Comparison of ENCODE assay signal across 8 mouse cellular contexts in the genomic region with DNA sequence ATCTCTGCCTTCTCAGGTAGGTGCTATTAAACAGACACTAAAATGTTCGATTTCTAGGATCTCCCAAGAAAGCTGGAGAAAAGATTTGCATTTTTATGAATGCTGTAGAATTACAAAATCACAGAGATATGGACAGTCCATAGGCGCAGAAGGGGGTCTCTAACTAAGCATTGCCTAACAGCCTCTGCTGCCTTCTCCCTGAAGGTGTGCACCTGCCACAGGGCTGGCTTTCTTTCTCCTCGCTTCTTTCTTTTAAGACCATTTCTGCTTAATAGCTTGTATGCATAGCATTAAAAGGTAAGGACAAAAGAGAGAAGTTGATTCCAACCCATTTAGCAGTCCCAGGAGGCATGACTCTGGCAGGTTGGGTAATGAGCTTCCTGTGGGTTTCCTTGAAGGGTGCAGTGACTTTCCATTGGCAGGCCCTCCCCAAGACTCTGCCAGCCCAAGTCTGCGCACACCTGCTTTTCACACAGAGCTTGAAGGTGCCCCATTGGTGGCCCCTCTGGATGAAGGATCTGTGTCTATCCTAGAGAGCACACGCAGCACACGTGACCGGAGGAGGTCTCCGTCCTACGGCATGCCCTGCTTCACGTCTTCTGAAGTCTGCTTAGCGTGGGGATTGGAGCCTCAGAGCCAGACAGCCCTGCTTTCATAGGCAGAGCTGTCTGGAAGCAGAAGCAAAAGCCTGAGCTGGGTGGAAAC.
DNase-seq lines count a peak whose midpoint lies in the region; ATAC-seq and TF ChIP-seq lines count a peak whose summit lies in the region.

No protein-coding gene starts in this region.

- H3K4me3 ChIP-seq in midbrain, embryonic 13.5 days (replicated peaks) = no peak overlapping the region
- H3K4me3 ChIP-seq in midbrain, postnatal 0 days (ENCODE audit: low read depth, low read length) = no peak overlapping the region
- H3K4me3 ChIP-seq in kidney, embryonic 14.5 days (ENCODE audit: low read length) = no peak overlapping the region

- H3K4me1 ChIP-seq in midbrain, embryonic 13.5 days (replicated peaks) = peaks cover 15% of the 10 kb centered on the region
- H3K4me1 ChIP-seq in midbrain, postnatal 0 days (ENCODE audit: insufficient read depth, low read length) = 0 out of 2 replicates have a peak, but pooled peaks cover 3% of the 10 kb centered on the region
- H3K4me1 ChIP-seq in kidney, embryonic 14.5 days (ENCODE audit: control insufficient read depth, insufficient read depth, low read length) = no peaks in the 10 kb centered on the region

- H3K9me3 ChIP-seq in midbrain, embryonic 13.5 days = no peaks in the 10 kb centered on the region
- H3K9me3 ChIP-seq in midbrain, postnatal 0 days (ENCODE audit: low read length) = no peaks in the 10 kb centered on the region
- no peaks in the 10 kb centered on the region for H3K9me3 ChIP-seq in kidney, embryonic 14.5 days (ENCODE audit: control insufficient read depth, low read length)

- peak; percentile 47; the same call in 1 of the 2 replicates for ATAC-seq in cerebellum, adult (ENCODE audit: insufficient number of reproducible peaks, low FRiP score, low TSS enrichment)
- ATAC-seq in midbrain, embryonic 13.5 days = 0 out of 2 replicates have a peak, but pooled peaks have one; percentile 55
- no peak for ATAC-seq in midbrain, postnatal 0 days (ENCODE audit: low FRiP score)
- ATAC-seq in kidney, embryonic 14.5 days (ENCODE audit: low FRiP score, low TSS enrichment) = no peak

- peak overlapping the region; percentile 60 for H3K27ac ChIP-seq in midbrain, embryonic 13.5 days
- no peak overlapping the region for H3K27ac ChIP-seq in midbrain, postnatal 0 days (ENCODE audit: low read depth, low read length)
- no peak overlapping the region for H3K27ac ChIP-seq in kidney, embryonic 14.5 days (ENCODE audit: low read depth, low read length)

- no peak for TF ChIP-seq CTCF in midbrain, postnatal 0 days (IDR thresholded peaks at IDR 0.05)

- H3K27me3 ChIP-seq in midbrain, embryonic 13.5 days = no peaks in the 10 kb centered on the region
- H3K27me3 ChIP-seq in midbrain, postnatal 0 days (ENCODE audit: insufficient read depth, low read length) = no peaks in the 10 kb centered on the region
- no peaks in the 10 kb centered on the region for H3K27me3 ChIP-seq in kidney, embryonic 14.5 days (ENCODE audit: control insufficient read depth, insufficient read depth, low read length)

- no peak overlapping the region for H3K4me2 ChIP-seq in midbrain, embryonic 13.5 days (replicated peaks)
- no peak overlapping the region for H3K4me2 ChIP-seq in midbrain, postnatal 0 days (ENCODE audit: low read depth, low read length, poor library complexity, severe bottlenecking)
- H3K4me2 ChIP-seq in kidney, embryonic 14.5 days (replicated peaks; ENCODE audit: low read depth, low read length) = no peak overlapping the region

- 0 out of 2 replicates have a peak overlapping the region, but pooled peaks have one; percentile 10 for H3K9ac ChIP-seq in midbrain, embryonic 13.5 days (replicated peaks)
- no peak overlapping the region for H3K9ac ChIP-seq in midbrain, postnatal 0 days (replicated peaks; ENCODE audit: low read length, poor library complexity, severe bottlenecking)
- no peak overlapping the region for H3K9ac ChIP-seq in kidney, embryonic 14.5 days (ENCODE audit: low read depth, low read length)

- DNase-seq in cerebellum, adult 9-11 months = no peak
- no peak for DNase-seq in midbrain, postnatal 0 days (ENCODE audit: low spot score)
- peak; percentile 22 for DNase-seq in induced T-regulatory cell, adult 2 months (ENCODE audit: low read depth)
- peak; percentile 28 to 29 for DNase-seq in thymus, postnatal 10 days (ENCODE audit: low spot score in 2 of 2)
- DNase-seq in yolk sac, embryonic 10.5 days (ENCODE audit: low spot score) = no peak

- 81% methylated on average over 11 of the region's 11 CpGs for WGBS in midbrain, embryonic 13.5 days
- 69% methylated on average over 11 of the region's 11 CpGs for WGBS in midbrain, postnatal 0 days
- WGBS in kidney, embryonic 14.5 days = 89% methylated on average over 11 of the region's 11 CpGs

- H3K36me3 ChIP-seq in midbrain, embryonic 13.5 days = no peaks in the 10 kb centered on the region
- H3K36me3 ChIP-seq in midbrain, postnatal 0 days (ENCODE audit: insufficient read depth, low read length) = no peaks in the 10 kb centered on the region
- H3K36me3 ChIP-seq in kidney, embryonic 14.5 days (ENCODE audit: control insufficient read depth, insufficient read depth, low read length) = no peaks in the 10 kb centered on the region

Comparison
In these comparisons a context has a peak if more than half of its experiments do, and no peak if none do; other contexts are left out.
1. ATAC-seq: peak in cerebellum, adult (single experiment) and midbrain, embryonic 13.5 days (single experiment); none in midbrain, postnatal 0 days (single experiment) and kidney, embryonic 14.5 days (single experiment).
2. DNase-seq: peak in induced T-regulatory cell, adult 2 months (single experiment) and thymus, postnatal 10 days (2 of 2); none in cerebellum, adult 9-11 months (single experiment), midbrain, postnatal 0 days (single experiment) and yolk sac, embryonic 10.5 days (single experiment).